Mouse (Mus musculus) megakaryocyte, adult 5-6 weeks (primary cell): ENCODE results near the gene Cntf. TPM values are rescaled to one million over a fixed set of nuclear protein-coding genes. Genes with fewer than 3 reads are reported as not detected.

ENCODE experiments used
- ATAC-seq: 2 replicates; pipeline ENCODE4 v1.8.0; 2016; ENCODE audit warnings: mild to moderate bottlenecking, inconsistent platforms; ENCODE audit not compliant: poor library complexity, severe bottlenecking
- total RNA-seq, 2 experiments: library from RNA; stranded (forward) in 1 of 2; stranded (reverse) in 1 of 2; fragments of 153-499, 151-499 nt in 1 of 2; fragments of 221-1000, 200-1000 nt in 1 of 2; gene quantifications; 2 replicates each; pipeline versions ENCODE4 v1.2.3 to v1.2.4; 2015 to 2017

Gene Cntf
- 4.1 and 5.0 TPM in 2 replicates for total RNA-seq (2015)
- total RNA-seq (2017): 1.5 and 2.5 TPM in 2 replicates

- ATAC-seq: no peak
Measured at GRCm38 (mm10) chr19:12765308-12765707, at the start of gene Cntf. Gene Cntf, minus strand, starts transcription at chr19:12765632.

- ATAC-seq: no peak
Measured at GRCm38 (mm10) chr19:12813883-12814282, 48.5 kb upstream of the Cntf start.

- ATAC-seq: no peak
Measured at GRCm38 (mm10) chr19:12812644-12813364, 47.4 kb upstream of the Cntf start.

- ATAC-seq: no peak
Measured at GRCm38 (mm10) chr19:12806214-12806613, 40.8 kb upstream of the Cntf start.

GRCm38 (mm10) chr19:12805730-12806129 lies 40.3 kb upstream of the Cntf start:
- peak; percentile 62 for ATAC-seq

- no peak for ATAC-seq
Measured at GRCm38 (mm10) chr19:12804237-12804636, 38.8 kb upstream of the Cntf start.

- no peak for ATAC-seq
Measured at GRCm38 (mm10) chr19:12802830-12803229, 37.4 kb upstream of the Cntf start.

- ATAC-seq: peak; percentile 43
Measured at GRCm38 (mm10) chr19:12801046-12801445, 35.6 kb upstream of the Cntf start.

- no peak for ATAC-seq
Measured at GRCm38 (mm10) chr19:12800621-12801020, 35.2 kb upstream of the Cntf start.

- ATAC-seq: no peak
Measured at GRCm38 (mm10) chr19:12799081-12799480, 33.6 kb upstream of the Cntf start.

GRCm38 (mm10) chr19:12798404-12798803 lies 33.0 kb upstream of the Cntf start:
- peak; percentile 12; the same call in 1 of the 2 replicates for ATAC-seq

GRCm38 (mm10) chr19:12797071-12797470 lies 31.6 kb upstream of the Cntf start:
- ATAC-seq: no peak

GRCm38 (mm10) chr19:12796328-12796931 lies 31.0 kb upstream of the Cntf start:
- peak; percentile 28 for ATAC-seq

GRCm38 (mm10) chr19:12795511-12796327 lies 30.3 kb upstream of the Cntf start, which contains the start of the genes Zfp91 and Lpxn:
Gene Zfp91, minus strand, starts transcription at chr19:12796126.
Gene Lpxn, plus strand, starts transcription at chr19:12796193.
- ATAC-seq: peak; percentile 67

GRCm38 (mm10) chr19:12795110-12795509 lies 29.7 kb upstream of the Cntf start:
- ATAC-seq: no peak

GRCm38 (mm10) chr19:12794056-12795044 lies 28.9 kb upstream of the Cntf start:
- peak; percentile 56 for ATAC-seq

- ATAC-seq: no peak
Measured at GRCm38 (mm10) chr19:12792374-12792773, 26.9 kb upstream of the Cntf start.

- ATAC-seq: no peak
Measured at GRCm38 (mm10) chr19:12787721-12788120, 22.3 kb upstream of the Cntf start.

- no peak for ATAC-seq
Measured at GRCm38 (mm10) chr19:12786803-12787395, 21.5 kb upstream of the Cntf start.

GRCm38 (mm10) chr19:12780437-12780836 lies 15.0 kb upstream of the Cntf start:
- ATAC-seq: no peak
